In the genomic region with DNA sequence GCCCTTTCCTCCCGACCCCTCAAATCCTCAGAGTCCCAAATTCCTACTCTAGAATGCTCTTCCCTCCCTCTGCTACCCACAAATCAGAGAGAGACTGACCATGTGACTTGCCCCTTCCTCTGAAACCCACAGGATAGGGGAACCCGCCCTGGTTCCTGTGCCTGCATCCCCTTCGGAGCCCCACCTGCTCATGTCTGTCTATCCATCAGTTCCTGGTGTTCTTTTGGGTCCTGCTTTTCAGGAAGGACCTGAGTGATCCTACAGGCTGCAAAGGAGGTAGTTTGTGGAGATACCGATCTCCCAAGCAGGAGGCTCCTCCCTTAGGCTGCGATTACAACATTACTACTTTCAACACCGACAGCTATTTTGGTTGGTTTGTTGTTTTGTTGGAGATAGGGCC, we compare ENCODE assay signal across 27 mouse cellular contexts. TPM values are rescaled to one million over a fixed set of nuclear protein-coding genes. Genes with fewer than 3 reads are reported as not detected.
"Had no signal": no experiment of that assay in that cellular context is flagged by ENCODE, and none has a peak within 500 bp of the region (broad histone marks: within the 10 kb centered on the region; RNA-seq: fewer than 3 reads in every experiment).

No protein-coding gene starts in this region.

- H3K27ac ChIP-seq: gastrocnemius, adult 2 months; heart, adult 2 months; heart, embryonic 13.5 days; heart, embryonic 15.5 days; hindbrain, embryonic 13.5 days; intestine, embryonic 15.5 days; kidney, embryonic 15.5 days; kidney, postnatal 0 days; limb, embryonic 10.5 days; limb, embryonic 12.5 days; liver, embryonic 13.5 days had no signal

- H3K4me3 ChIP-seq: gastrocnemius, adult 2 months; heart, adult 2 months; heart, embryonic 13.5 days; heart, embryonic 15.5 days; hindbrain, embryonic 13.5 days; intestine, embryonic 15.5 days; kidney, embryonic 15.5 days; limb, embryonic 10.5 days; limb, embryonic 12.5 days; liver, embryonic 13.5 days had no signal

- DNase-seq: gastrocnemius, adult 2 months; gastrocnemius, postnatal 10 days; gastrocnemius, postnatal 25 days; heart, adult 11 months; heart, adult 2 months; heart, postnatal 14 days; heart, postnatal 36 days; kidney, adult 2 months; kidney, adult 9 months; kidney, postnatal 14 days; kidney, postnatal 36 days; layer of hippocampus, adult 9-11 months; layer of hippocampus, postnatal 36 days; liver; liver, embryonic 13.5 days had no signal

- H3K4me2 ChIP-seq: heart, embryonic 11.5 days; heart, embryonic 13.5 days; heart, embryonic 15.5 days; hindbrain, embryonic 13.5 days; intestine, embryonic 15.5 days; kidney, embryonic 15.5 days; limb, embryonic 12.5 days; liver, embryonic 13.5 days had no signal

- H3K27me3 ChIP-seq: heart, embryonic 13.5 days; hindbrain, embryonic 13.5 days; intestine, embryonic 15.5 days; kidney, embryonic 15.5 days; limb, embryonic 12.5 days; liver, embryonic 13.5 days had no signal

- H3K36me3 ChIP-seq: heart, embryonic 13.5 days; heart, embryonic 15.5 days; hindbrain, embryonic 13.5 days; intestine, embryonic 15.5 days; kidney, embryonic 15.5 days; limb, embryonic 10.5 days; limb, embryonic 12.5 days; liver, embryonic 13.5 days had no signal

- ATAC-seq: hindbrain, embryonic 16.5 days; inflammation-experienced regulatory T-cells, adult 6 months; intestine, embryonic 15.5 days; intestine, postnatal 0 days had no signal

- H3K9me3 ChIP-seq: heart, embryonic 13.5 days; heart, embryonic 15.5 days; hindbrain, embryonic 13.5 days; intestine, embryonic 15.5 days; kidney, embryonic 15.5 days; limb, embryonic 10.5 days; limb, embryonic 12.5 days; liver, embryonic 13.5 days had no signal

- H3K4me1 ChIP-seq: intestine, embryonic 15.5 days; liver, embryonic 13.5 days had no signal

- H3K9ac ChIP-seq: heart, embryonic 13.5 days; heart, embryonic 15.5 days; hindbrain, embryonic 13.5 days; intestine, embryonic 15.5 days; kidney, embryonic 15.5 days; limb, embryonic 12.5 days; liver, embryonic 13.5 days had no signal

RNA-seq across cellular contexts. Expression of a gene that starts 7.2 kb away (rescaled TPM):
- total RNA-seq: gastrocnemius, postnatal 25 days had no signal
